Mouse (Mus musculus) thymus, adult 2 months (tissue): ENCODE measurements around the gene 9530077C05Rik.

Experiments
- CTCF ChIP-seq: fragments of 200-500 bp; IDR thresholded peaks from 2 replicates; pipeline ENCODE4 v1.5.1; 2012; ENCODE audit warnings: mild to moderate bottlenecking, control low read depth, low read length, moderate library complexity, borderline replicate concordance; ENCODE audit not compliant: control insufficient read depth, poor library complexity, insufficient read depth; ENCODE audit errors: extremely low read depth
- POLR2A ChIP-seq: fragments of 200-500 bp; IDR thresholded peaks from 2 replicates; pipeline ENCODE4 v1.6.1; 2012; ENCODE audit warnings: mild to moderate bottlenecking, low read length, control low read depth, moderate library complexity; ENCODE audit not compliant: control insufficient read depth, poor library complexity, insufficient read depth; ENCODE audit errors: extremely low read depth

DNA sequence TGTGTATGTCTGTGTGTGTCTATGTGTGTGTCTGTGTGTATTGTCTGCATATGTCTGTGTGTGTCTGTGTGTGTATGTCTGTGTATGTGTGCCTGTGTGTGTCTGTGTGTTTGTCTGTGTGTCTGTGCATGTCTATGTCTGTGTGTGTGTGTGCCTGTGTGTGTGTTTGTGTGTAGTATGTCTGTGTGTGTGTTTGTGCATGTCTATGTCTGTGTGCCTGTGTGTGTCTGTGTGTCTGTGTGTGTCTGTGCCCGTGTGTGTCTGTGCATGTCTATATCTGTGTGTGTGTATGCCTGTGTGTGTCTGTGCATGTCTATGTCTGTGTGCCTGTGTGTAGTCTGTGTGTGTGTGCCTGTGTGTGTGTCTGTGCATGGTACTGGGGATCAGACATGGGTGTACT lies 33.8 kb downstream of the 9530077C05Rik start:
- TF ChIP-seq CTCF: no peak
- TF ChIP-seq POLR2A: no peak
